Mouse (Mus musculus) layer of hippocampus, adult 9-10 months (tissue): ENCODE data around the gene Edc3.

ENCODE experiments used
- DNase-seq: peaks from one replicate; pipeline ENCODE4 v3.0.0; 2022; ENCODE audit warnings: low spot score

Edc3 gene

DNA sequence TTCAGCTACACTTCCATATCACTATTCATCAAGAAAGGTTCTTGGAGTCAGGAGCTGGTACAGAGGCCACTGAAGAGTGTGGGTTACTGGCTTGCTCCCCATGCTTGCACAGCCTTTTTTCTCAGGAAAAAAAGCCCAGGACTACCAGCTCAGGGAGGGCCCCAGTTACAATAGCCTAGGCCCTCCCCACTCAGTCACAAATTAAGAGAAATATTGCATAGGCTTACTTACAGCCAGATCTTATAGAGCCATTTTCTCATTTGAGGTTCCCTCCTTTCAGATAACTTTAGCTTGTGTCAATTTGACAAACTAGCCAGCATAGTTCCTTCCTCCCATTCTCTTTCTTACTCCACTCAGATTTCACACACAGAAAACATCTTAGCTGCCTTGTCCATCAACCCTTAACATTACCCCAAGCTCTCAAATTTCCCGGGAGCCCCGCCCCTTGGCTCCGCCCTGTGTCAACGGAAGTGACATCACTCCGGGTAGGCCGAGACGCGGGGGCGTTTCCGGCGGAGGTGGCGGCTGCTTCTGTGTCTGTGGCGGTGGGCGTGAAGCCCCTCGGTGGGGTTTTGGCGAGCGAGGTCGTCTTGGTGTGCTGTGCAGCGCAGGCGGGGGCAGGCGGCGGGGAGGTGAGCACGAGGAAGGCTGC lies at the start of gene Edc3:
TSS of gene Edc3 (plus strand) at position 473 of the 652 bp plus-strand sequence.
- peak; percentile 42 for DNase-seq

DNA sequence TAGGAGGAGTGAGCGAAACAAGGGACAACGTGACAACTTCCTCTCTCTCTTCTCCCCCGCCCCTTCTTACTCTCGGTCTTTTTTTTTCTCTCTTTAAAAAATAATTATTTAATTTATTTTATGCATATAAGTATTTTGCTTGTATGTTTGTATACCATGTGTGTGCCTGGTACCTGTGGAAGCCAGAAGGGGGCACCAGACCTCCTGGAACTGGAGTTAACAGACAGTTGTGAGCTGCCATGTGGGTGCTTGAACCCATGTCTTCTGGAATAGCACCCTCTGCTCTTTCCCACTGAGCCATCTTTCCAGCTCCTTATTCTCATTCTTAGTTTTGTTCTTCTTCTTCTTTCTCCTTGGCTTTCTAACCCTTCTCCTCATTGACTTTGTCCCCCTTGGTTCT lies 49.4 kb upstream of the Edc3 start:
- no peak for DNase-seq

GRCm38 (mm10) chr9:57659774-57660173 lies 48.6 kb upstream of the Edc3 start:
- DNase-seq: peak; percentile 77

DNA sequence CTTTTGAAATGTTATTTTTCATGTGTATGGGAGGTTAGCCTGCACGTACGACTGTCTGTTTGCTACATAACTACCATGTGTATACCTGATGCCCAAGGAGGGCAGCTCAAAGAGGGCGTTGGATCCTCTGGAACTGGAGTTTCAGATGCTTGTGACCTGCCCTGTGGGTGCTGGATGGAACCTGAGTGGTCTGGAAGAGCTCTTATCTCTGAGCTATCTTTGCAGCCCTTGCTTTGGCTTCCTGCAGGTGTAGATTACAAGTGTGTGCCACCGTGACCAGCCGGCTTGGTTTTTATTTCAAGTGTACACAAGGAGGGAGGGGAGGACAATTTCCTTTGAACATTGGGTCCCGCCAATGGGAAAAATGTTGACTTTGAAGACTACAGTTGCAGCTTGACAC lies 47.8 kb upstream of the Edc3 start:
- DNase-seq: no peak

GRCm38 (mm10) chr9:57661552-57661951 lies 46.8 kb upstream of the Edc3 start:
- DNase-seq: no peak

DNA sequence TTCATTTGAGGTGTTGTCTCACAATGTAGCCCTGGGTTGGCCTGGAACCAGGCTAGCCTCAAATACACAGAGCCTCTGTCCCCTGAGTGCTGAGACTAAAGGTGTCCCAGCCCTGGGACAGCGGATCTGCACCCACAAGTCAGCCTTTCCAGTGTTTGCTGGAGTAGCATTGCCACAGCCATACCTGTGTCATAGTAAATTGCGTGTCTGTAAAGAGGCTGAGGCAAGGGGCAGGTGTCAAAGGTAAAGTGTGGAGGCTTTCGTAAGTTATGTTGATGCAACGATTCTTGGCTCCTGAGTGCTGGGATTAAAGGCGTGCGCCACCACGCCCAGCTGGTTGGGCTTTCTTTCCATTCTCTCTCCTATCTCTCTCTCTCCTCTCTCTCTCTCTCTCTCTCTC lies 43.7 kb upstream of the Edc3 start:
- DNase-seq: no peak

- DNase-seq: no peak
Observed at GRCm38 (mm10) chr9:57666536-57666935, 41.8 kb upstream of the Edc3 start.

GRCm38 (mm10) chr9:57667136-57667535 lies 41.2 kb upstream of the Edc3 start:
- no peak for DNase-seq

DNA sequence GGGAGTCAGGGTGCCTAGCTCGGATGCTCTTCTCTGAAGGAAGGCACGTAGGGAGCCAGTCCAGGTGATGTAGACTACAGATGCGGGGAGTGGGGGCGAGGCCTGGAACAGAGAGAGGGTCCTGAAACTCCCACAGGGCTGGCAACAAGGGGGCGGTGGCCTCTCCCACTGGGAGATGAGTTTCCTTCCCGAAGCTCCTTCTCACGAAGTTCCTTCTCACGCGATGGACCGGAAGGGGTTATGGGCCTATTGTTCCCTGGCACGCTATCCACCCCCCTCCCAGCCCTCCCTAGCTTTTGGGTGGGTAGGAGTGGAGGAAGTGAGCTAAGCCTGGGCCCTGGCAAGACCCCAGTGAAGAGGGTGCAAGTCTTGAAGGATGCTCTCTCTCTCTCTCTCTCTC lies 40.5 kb upstream of the Edc3 start:
- no peak for DNase-seq

DNA sequence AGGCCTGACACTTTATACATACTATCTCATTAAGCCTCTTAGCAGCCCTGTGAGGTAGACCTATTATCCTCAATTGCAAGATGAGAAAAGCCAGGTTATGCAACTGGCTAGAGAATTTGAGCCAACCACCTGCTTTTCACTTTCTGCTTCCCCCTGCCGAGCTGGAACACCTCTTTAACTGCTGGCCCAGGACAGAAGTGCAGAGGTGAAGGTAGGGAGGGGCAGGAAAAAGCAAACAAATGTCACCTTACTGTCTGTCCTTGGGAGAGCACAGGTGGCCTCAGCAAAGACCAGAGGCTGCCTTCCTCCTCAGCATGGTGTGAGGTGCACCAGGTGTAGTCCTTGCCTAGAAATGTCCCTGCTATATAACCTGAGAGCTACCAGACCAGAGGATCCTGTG lies 40.1 kb upstream of the Edc3 start:
- no peak for DNase-seq

GRCm38 (mm10) chr9:57669566-57669965 lies 38.8 kb upstream of the Edc3 start:
- DNase-seq: no peak

- DNase-seq: no peak
Observed at GRCm38 (mm10) chr9:57671037-57671436, 37.3 kb upstream of the Edc3 start.

- DNase-seq: no peak
Observed at GRCm38 (mm10) chr9:57671500-57671899, 36.8 kb upstream of the Edc3 start.

DNA sequence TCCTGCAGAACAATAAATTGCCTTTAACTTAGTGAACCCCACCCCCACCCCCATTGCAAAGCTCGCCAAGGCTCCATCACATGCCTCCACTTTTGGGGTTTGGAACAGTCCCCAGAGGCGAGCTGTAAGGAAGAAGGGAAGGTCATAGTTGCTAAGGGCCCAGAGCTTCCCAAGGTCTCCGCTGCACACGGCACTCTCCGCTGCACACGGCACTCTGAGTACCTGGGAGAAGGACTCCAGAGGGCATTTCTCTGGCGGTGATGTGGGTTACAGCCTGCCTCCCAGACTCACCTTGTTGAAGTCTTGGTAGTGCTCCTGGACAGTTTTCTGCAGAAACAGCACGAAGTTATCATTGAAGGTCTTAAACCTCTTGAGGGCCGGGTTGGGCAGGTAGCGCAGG lies 26.9 kb upstream of the Edc3 start:
- no peak for DNase-seq

- no peak for DNase-seq
Observed at GRCm38 (mm10) chr9:57683520-57683919, 24.8 kb upstream of the Edc3 start, which contains the start of gene Cyp1a2. Gene Cyp1a2 (minus strand): TSS chr9:57683703.

GRCm38 (mm10) chr9:57686011-57686410 lies 22.3 kb upstream of the Edc3 start:
- no peak for DNase-seq

DNA sequence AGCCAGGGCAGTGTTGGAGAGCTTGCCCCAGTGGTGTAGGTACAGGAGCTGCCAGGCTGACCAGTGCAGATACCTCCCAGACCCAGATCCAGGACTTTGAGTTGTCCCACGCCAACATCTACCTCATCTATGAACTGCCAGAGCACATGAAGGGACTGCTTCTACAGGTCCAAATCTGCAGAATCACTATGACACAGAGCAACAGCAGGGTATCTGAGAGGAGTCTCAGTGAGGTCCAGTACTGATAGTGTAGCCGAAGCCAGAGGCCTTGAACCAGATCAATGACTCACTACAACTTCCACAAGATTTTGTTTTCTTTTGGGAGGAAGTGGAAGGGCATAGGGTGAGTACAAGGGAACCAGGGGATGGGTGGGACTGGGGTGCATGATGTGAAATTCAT lies 20.6 kb upstream of the Edc3 start, which contains the start of gene Cyp1a1:
TSS of gene Cyp1a1 (plus strand) at position 178 of the 400 bp plus-strand sequence.
- no peak for DNase-seq

GRCm38 (mm10) chr9:57688158-57688557 lies 20.2 kb upstream of the Edc3 start:
- no peak for DNase-seq

GRCm38 (mm10) chr9:57688606-57689005 lies 19.7 kb upstream of the Edc3 start:
- no peak for DNase-seq

GRCm38 (mm10) chr9:57694108-57694507 lies 14.2 kb upstream of the Edc3 start:
- no peak for DNase-seq

DNA sequence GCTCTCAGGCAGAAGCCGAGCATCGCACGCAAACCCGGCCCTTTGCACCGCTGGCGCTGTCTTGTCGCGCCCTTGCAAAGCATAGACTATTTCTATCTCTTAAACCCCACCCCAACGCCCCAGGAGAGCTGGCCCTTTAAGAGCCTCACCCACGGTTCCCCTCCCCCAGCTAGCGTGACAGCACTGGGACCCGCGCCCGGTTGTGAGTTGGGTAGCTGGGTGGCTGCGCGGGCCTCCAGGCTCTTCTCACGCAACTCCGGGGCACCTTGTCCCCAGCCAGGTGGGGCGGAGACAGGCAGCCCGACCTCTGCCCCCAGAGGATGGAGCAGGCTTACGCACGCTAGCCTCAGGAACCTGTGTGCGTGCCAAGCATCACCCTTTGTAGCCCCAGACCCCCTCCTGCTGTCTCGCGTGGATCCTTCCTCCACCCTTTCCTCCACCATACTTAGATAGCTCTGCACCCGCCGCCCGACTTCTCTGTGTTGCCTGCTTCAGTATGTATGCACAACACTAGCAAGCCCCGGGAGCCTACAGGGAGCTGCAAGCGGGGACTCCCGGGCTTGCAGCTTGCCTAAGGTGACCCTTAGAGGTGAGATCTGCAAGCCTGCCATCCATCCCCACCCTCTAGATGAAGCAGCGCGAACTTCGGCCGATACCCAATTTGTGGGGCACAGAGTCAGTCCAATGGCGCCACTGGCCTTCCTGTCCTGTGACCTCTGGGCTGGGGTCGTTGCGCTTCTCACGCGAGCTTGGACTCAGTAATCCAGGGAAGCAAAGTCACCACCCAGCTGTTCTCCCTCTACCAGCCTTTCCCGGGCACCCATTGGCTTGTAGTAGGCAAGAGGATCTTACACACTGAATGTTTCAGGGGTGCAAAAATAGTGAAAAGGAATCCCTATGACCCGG lies 11.7 kb upstream of the Edc3 start:
- DNase-seq: peak; percentile 40

DNA sequence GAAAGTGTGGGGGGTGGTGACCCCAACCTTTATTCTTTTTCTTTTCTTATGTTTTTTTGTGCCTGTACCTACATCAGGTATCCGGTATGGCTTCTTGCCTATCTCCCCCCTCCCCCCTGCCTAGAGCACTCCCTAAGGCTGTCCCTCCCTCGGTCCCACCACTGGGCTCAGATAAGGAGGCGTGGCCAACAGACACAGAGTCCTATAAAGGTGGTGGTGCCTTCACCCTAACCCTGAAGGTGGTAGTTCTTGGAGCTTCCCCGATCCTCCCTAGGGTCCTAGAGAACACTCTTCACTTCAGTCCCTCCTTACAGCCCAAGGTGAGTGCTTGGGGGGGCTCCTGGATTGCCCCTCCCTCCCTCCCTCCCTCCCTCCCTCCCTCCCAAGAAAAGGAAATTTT lies 11.0 kb upstream of the Edc3 start:
- no peak for DNase-seq

GRCm38 (mm10) chr9:57698466-57699150 lies 9.7 kb upstream of the Edc3 start:
- DNase-seq: no peak
